Comparison of ENCODE assay signal across 15 mouse cellular contexts in the genomic region with DNA sequence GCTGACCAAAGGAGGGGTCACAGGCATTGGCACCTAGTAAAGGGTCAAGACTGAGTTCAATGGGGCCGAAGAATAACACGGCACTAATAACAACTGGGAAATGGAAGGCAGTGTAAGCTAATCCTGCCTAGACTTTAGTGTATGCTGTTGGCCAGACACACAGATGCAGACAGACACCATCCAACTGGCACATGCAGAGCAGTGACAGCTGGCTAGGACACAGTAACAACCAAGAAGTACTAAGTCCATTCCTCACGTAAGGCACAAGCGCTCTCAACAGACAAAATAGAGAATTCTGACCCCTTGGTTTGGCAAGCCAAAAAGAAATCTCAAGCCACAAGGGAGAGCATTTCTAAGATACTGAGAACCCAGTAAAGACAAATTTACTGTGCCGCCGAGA. TPM values are rescaled to one million over a fixed set of nuclear protein-coding genes. Genes with fewer than 3 reads are reported as not detected.
DNase-seq lines count a peak whose midpoint lies in the region; ATAC-seq and TF ChIP-seq lines count a peak whose summit lies in the region.
"Had no signal": no experiment of that assay in that cellular context is flagged by ENCODE, and none has a peak within 500 bp of the region (broad histone marks: within the 10 kb centered on the region; RNA-seq: fewer than 3 reads in every experiment).

No protein-coding gene starts in this region.

- peaks cover 89% of the 10 kb centered on the region for H3K79me2 ChIP-seq in myocyte (ENCODE audit: control insufficient read depth, insufficient read depth)

- peak overlapping the region; percentile 92 for H3K4me3 ChIP-seq in erythroblast, embryonic 14.5 days (replicated peaks)
- H3K4me3 ChIP-seq in heart, embryonic 15.5 days, result no peak overlapping the region
- H3K4me3 ChIP-seq in megakaryocyte, embryonic 14.5 days (replicated peaks), result peak overlapping the region; percentile 50
- no peak overlapping the region for H3K4me3 ChIP-seq in myocyte
- H3K4me3 ChIP-seq: limb, embryonic 12.5 days; midbrain, embryonic 13.5 days; neural tube, embryonic 13.5 days; stomach, embryonic 15.5 days had no signal

- intact Hi-C loops in heart, postnatal 10 days (cut with DNase I), result loop anchor here (5.0 kb wide), 1 partner anchor 72 kb away; no protein-coding TSS in a partner anchor

- H3K9ac ChIP-seq in heart, embryonic 15.5 days, result 0 out of 2 replicates have a peak overlapping the region, but pooled peaks have one; percentile 3
- H3K9ac ChIP-seq: limb, embryonic 12.5 days; neural tube, embryonic 13.5 days; stomach, embryonic 15.5 days had no signal

- no peaks in the 10 kb centered on the region for H3K27me3 ChIP-seq in erythroblast, embryonic 14.5 days (ENCODE audit: control insufficient read depth)
- H3K27me3 ChIP-seq in heart, embryonic 15.5 days, result no peaks in the 10 kb centered on the region
- H3K27me3 ChIP-seq in megakaryocyte, embryonic 14.5 days (replicated peaks), result no peaks in the 10 kb centered on the region
- H3K27me3 ChIP-seq in myocyte (ENCODE audit: control insufficient read depth, insufficient read depth, insufficient read length), result no peaks in the 10 kb centered on the region
- H3K27me3 ChIP-seq: limb, embryonic 12.5 days; midbrain, embryonic 13.5 days; neural tube, embryonic 13.5 days; stomach, embryonic 15.5 days had no signal

- no peak for DNase-seq in heart, postnatal 10 days
- no peak for DNase-seq in thymus, postnatal 4 days
- DNase-seq: cerebellum, adult 11-12 months; kidney, adult 8-10 months; retina, postnatal 1 day had no signal

- peaks cover 47% of the 10 kb centered on the region for H3K36me3 ChIP-seq in erythroblast, embryonic 14.5 days (ENCODE audit: control insufficient read depth)
- no peaks in the 10 kb centered on the region for H3K36me3 ChIP-seq in heart, embryonic 15.5 days
- H3K36me3 ChIP-seq in megakaryocyte, embryonic 14.5 days (replicated peaks; ENCODE audit: low read length), result no peaks in the 10 kb centered on the region
- H3K36me3 ChIP-seq in myocyte (ENCODE audit: control insufficient read depth, insufficient read depth), result no peaks in the 10 kb centered on the region
- H3K36me3 ChIP-seq: limb, embryonic 12.5 days; midbrain, embryonic 13.5 days; neural tube, embryonic 13.5 days; stomach, embryonic 15.5 days had no signal

- no peak overlapping the region for H3ac ChIP-seq in myocyte (ENCODE audit: control insufficient read depth, insufficient read length)

- TF ChIP-seq POLR2A in myocyte (IDR thresholded peaks at IDR 0.05; ENCODE audit: insufficient read length, low read depth), result no peak

- H3K4me2 ChIP-seq in heart, embryonic 15.5 days, result peak overlapping the region; percentile 21; the same call in 1 of the 2 replicates
- no peak overlapping the region for H3K4me2 ChIP-seq in myocyte (ENCODE audit: low read depth)
- H3K4me2 ChIP-seq: limb, embryonic 12.5 days; midbrain, embryonic 13.5 days; neural tube, embryonic 13.5 days; stomach, embryonic 15.5 days had no signal

- no peak for ATAC-seq in erythroblast, adult 5-6 weeks (replicated peaks; ENCODE audit: low FRiP score, poor library complexity, severe bottlenecking)
- no peak for ATAC-seq in heart, embryonic 15.5 days (replicated peaks; ENCODE audit: insufficient number of reproducible peaks, insufficient read depth, low FRiP score, low read depth)
- no peak for ATAC-seq in megakaryocyte, adult 5-6 weeks (ENCODE audit: poor library complexity, severe bottlenecking)
- ATAC-seq: midbrain, embryonic 13.5 days had no signal

- 53% methylated on average over 6 of the region's 6 CpGs for WGBS in heart, embryonic 15.5 days

- H3K27ac ChIP-seq in heart, embryonic 15.5 days, result no peak overlapping the region
- H3K27ac ChIP-seq: limb, embryonic 12.5 days; midbrain, embryonic 13.5 days; neural tube, embryonic 13.5 days; stomach, embryonic 15.5 days had no signal

- peaks cover 75% of the 10 kb centered on the region for H3K4me1 ChIP-seq in erythroblast, embryonic 14.5 days (ENCODE audit: control insufficient read depth)
- peaks cover 40% of the 10 kb centered on the region for H3K4me1 ChIP-seq in heart, embryonic 15.5 days (replicated peaks)
- peaks cover 58% of the 10 kb centered on the region for H3K4me1 ChIP-seq in megakaryocyte, embryonic 14.5 days

- no peaks in the 10 kb centered on the region for H3K9me3 ChIP-seq in erythroblast, embryonic 14.5 days (ENCODE audit: control insufficient read depth, low read length)
- H3K9me3 ChIP-seq in heart, embryonic 15.5 days (replicated peaks), result no peaks in the 10 kb centered on the region
- no peaks in the 10 kb centered on the region for H3K9me3 ChIP-seq in megakaryocyte, embryonic 14.5 days
- H3K9me3 ChIP-seq: limb, embryonic 12.5 days; midbrain, embryonic 13.5 days; neural tube, embryonic 13.5 days; stomach, embryonic 15.5 days had no signal

TF ChIP-seq in myocyte, 11 proteins besides CTCF, POLR2A, EP300 and RAD21:
- no peak for TF ChIP-seq E2F4 (IDR thresholded peaks at IDR 0.05; ENCODE audit: insufficient read depth)
- TF ChIP-seq POLR2AphosphoS2 (IDR thresholded peaks at IDR 0.05; ENCODE audit: insufficient read length, low read depth), result no peak
- no peak for TF ChIP-seq USF1 (IDR thresholded peaks at IDR 0.05; ENCODE audit: low read depth)
- TF ChIP-seq CEBPB (IDR thresholded peaks at IDR 0.05; ENCODE audit: insufficient read depth, poor library complexity, severe bottlenecking), result no peak
- peak in 2 of 3 experiments; percentile 14 to 57 for TF ChIP-seq MYOG (IDR thresholded peaks at IDR 0.05; ENCODE audit: control insufficient read depth in 1 of 3, insufficient read depth in 1 of 3, insufficient read length in 2 of 3, low read depth in 2 of 3)
- TF ChIP-seq MYOD1 (IDR thresholded peaks at IDR 0.05; ENCODE audit: control insufficient read depth in 1 of 3, insufficient read length in 2 of 3, low read depth in 2 of 3), result peak in 2 of 3 experiments; percentile 50 to 66
- TF ChIP-seq SRF (IDR thresholded peaks at IDR 0.05; ENCODE audit: control insufficient read depth, insufficient read length, low read depth), result no peak

RNA-seq across cellular contexts. Expression of a gene that starts 8.7 kb away (rescaled TPM):
- 7.8 and 8.1 TPM in 2 replicates for polyA plus RNA-seq in erythroblast, embryonic 14.5 days (2012)
- 214 and 220 TPM in 2 replicates for total RNA-seq in erythroblast, adult 5-6 weeks (2015; ENCODE audit: low replicate concordance)
- 159 and 168 TPM in 2 replicates for total RNA-seq in erythroblast, adult 5-6 weeks (2017; ENCODE audit: low replicate concordance)
- polyA plus RNA-seq in heart, embryonic 15.5 days (2015; fragmentation: Nextera tagmentation; extraction: Ambion mirVana), result 6.2 and 8.6 TPM in 2 replicates
- total RNA-seq in heart, postnatal 10 days (2021), result 10 to 100 TPM; 44.1 to 44.8 TPM
- polyA plus RNA-seq in megakaryocyte, embryonic 14.5 days (2012; ENCODE audit: insufficient read depth, low replicate concordance), result 12.1 and 14.4 TPM in 2 replicates
- total RNA-seq in megakaryocyte, adult 5-6 weeks (2015), result 65.6 and 68.7 TPM in 2 replicates
- 20.3 and 32.8 TPM in 2 replicates for total RNA-seq in megakaryocyte, adult 5-6 weeks (2017)
- 12.2 TPM for polyA plus RNA-seq in myocyte (2012; fragmentation: generic; extraction: Trizol)

Comparison
In these comparisons a context has a peak if more than half of its experiments do, and no peak if none do; other contexts are left out.
1. H3K4me3 ChIP-seq: peak in erythroblast, embryonic 14.5 days (single experiment) and megakaryocyte, embryonic 14.5 days (single experiment); none in heart, embryonic 15.5 days (single experiment) and myocyte (single experiment).